Mouse (Mus musculus) kidney, embryonic 15.5 days (tissue): ENCODE results near the gene Unkl. TPM values are rescaled to one million over a fixed set of nuclear protein-coding genes. Genes with fewer than 3 reads are reported as not detected.

Experiments used
- ATAC-seq: fragments of 200-750 bp; cut with Nextera tagmentation; replicated peaks from 2 replicates; pipeline ENCODE4 v1.8.0; 2017; ENCODE audit warnings: moderate TSS enrichment; ENCODE audit not compliant: low FRiP score
- H3K27ac ChIP-seq: fragments of 300-500 bp; sonication (generic); 2 replicates; pipeline ENCODE4 v1.5.1; 2015; ENCODE audit warnings: mild to moderate bottlenecking, inconsistent platforms
- H3K27me3 ChIP-seq: fragments of 300-500 bp; sonication (generic); 2 replicates; pipeline ENCODE4 v1.6.1; 2015; ENCODE audit warnings: inconsistent platforms
- H3K36me3 ChIP-seq: fragments of 300-500 bp; sonication (generic); 2 replicates; pipeline ENCODE4 v1.6.1; 2015; ENCODE audit warnings: inconsistent platforms
- H3K4me1 ChIP-seq: fragments of 300-500 bp; sonication (generic); 2 replicates; pipeline ENCODE4 v1.6.1; 2015; ENCODE audit warnings: inconsistent platforms
- H3K4me2 ChIP-seq: fragments of 300-500 bp; sonication (generic); 2 replicates; pipeline ENCODE4 v1.6.1; 2015; ENCODE audit warnings: moderate library complexity, mild to moderate bottlenecking, inconsistent platforms
- H3K4me3 ChIP-seq: fragments of 300-500 bp; sonication (generic); replicated peaks from 2 replicates; pipeline ENCODE4 v1.5.1; 2015; ENCODE audit warnings: mild to moderate bottlenecking, inconsistent platforms
- H3K9ac ChIP-seq: fragments of 300-500 bp; sonication (generic); 2 replicates; pipeline ENCODE4 v1.6.1; 2015; ENCODE audit warnings: mild to moderate bottlenecking, inconsistent platforms
- H3K9me3 ChIP-seq: fragments of 300-500 bp; sonication (generic); replicated peaks from 2 replicates; pipeline ENCODE4 v1.6.1; 2016; ENCODE audit warnings: inconsistent platforms
- WGBS: fragments of 180-500 bp; shearing (Covaris S2); methylation state at CpG from one replicate; pipeline ENCODE4 v1.1.7; 2015; ENCODE audit warnings: mixed read lengths; 5-methylcytosine and 5-hydroxymethylcytosine counted together
- microRNA-seq: library from miRNA; unstranded; fragments of <30 nt; microRNA quantifications from one replicate; pipeline ENCODE4, GENCODE M21; 2016
- polyA plus RNA-seq: library from polyadenylated mRNA; unstranded; fragments of >200 nt; fragmentation: Nextera tagmentation; extraction: Ambion mirVana; gene quantifications from 2 replicates; pipeline ENCODE4 v1.2.1, GENCODE M21; 2015

Gene Unkl
- polyA plus RNA-seq, 1 experiment from 2014 or later = 9.0 TPM

DNA sequence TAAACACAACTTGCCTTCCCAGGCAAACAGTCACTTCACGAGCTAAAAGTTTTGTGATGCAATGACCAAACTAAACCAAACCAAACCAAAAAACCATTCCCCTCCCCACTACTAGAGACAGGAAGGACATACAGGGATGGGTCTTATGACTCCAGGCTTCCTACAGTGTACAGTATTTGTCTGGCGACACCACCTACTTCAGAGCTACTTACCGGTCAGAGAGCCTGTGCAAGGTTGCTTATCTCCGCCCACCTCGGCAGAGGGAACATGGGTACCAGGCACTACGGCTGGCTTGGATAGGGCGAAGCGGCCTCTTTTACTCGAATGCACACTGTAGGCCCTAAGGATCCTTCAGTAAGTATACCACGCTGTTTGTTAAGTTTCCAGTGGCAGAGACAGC lies 84.1 kb downstream of the Unkl start:
- Histone ChIP-seq H3K4me2 (peak overlapping the region; percentile 75), H3K9ac (peak overlapping the region; percentile 98), H3K27ac (peak overlapping the region; percentile 98), H3K4me3 (peak overlapping the region; percentile 85), H3K27me3 (no peaks in the 10 kb centered on the region), H3K4me1 (peaks cover 34% of the 10 kb centered on the region), H3K9me3 (no peaks in the 10 kb centered on the region), H3K36me3 (peaks cover 34% of the 10 kb centered on the region)
- WGBS = 2% methylated on average over 10 of the region's 10 CpGs
- no peak for ATAC-seq

DNA sequence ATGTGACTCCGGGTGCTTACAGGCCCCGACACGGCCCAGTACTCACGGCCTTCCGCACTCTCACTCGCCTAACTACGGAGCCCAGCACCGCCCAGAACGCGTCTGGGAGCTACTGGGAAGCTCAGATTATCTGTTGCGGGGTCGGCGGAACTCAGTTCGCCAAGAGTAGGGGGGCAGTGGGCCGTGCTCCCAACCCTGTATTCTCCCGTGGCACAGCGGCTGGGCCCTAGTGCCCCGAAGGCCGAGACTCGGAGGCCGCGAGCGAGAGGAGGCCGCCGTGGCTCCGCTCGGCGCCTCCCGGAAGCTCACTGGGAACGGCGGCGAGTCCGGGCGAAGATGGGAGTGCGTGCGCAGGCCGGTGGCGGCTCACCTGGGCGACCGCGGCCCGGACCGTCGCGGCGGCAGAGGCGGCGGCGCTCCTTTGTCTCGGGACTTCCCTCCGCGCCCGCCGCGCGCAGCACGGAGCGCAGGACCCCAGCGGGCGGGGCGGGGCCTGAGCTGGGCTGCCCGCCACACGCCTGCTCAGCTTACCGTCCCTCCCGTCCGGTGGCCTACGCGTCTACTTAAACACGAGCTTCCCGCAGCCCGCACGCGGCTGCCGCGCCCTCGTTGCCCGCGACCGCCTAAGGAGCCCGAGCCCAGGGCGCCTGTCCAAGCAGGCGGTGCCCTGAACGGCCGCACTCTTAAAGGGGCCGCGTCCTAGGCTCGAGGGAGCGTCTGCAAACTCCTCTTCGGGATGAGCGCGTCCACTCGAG lies 84.9 kb downstream of the Unkl start:
- peak overlapping the region; percentile 98 for H3K27ac ChIP-seq

DNA sequence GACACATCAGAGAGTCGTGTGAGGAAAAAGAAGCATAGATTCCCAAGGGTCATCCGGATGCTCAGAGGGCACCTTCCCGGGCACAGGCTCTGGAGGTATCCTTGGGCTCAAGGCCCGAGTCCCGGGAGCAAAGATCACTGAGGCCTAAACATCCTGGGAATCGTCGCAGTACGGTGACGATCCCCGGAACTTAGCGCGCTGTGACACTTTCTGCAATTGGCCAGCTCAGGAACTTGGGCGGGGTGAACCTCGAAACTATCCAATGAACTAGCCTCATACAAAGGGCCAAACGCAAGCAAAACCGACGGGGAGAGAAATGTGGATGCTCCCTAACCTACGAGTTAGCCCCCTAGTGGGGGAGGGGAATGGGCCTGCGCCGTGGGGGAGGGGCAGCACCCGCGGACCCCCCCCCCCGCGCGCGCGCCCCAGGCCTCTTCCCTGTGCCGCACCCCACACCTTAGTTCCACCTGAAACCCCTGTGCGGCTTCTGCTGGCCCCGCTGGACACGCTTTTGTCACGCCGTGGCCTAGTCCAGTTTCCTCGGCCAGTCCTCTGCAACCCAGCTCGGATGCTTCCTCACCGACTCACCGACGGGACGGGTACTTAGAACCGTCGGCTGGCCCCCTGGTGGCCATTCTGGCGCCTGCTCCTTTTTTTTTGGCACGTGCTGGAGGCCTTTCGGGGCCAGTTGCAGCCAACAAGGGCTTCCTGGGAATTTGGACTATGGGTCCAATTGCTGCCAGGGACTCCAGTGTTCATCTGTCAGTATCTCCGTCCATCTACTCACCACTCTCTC lies 85.7 kb downstream of the Unkl start:
- H3K9me3 ChIP-seq = no peaks in the 10 kb centered on the region
- H3K9ac ChIP-seq = peak overlapping the region; percentile 98
- WGBS = under 1% methylated on average over 40 of the region's 45 CpGs
- peak overlapping the region; percentile 98 for H3K27ac ChIP-seq
- peak overlapping the region; percentile 75 for H3K4me2 ChIP-seq
- H3K4me3 ChIP-seq = peak overlapping the region; percentile 85
- ATAC-seq = peak; percentile 89
- H3K27me3 ChIP-seq = no peaks in the 10 kb centered on the region
- peaks cover 34% of the 10 kb centered on the region for H3K4me1 ChIP-seq
- peaks cover 18% of the 10 kb centered on the region for H3K36me3 ChIP-seq

More for the DNA sequence above, 84.9 kb downstream of the Unkl start:
- under 1% methylated on average over 92 of the region's 92 CpGs for WGBS
- H3K4me3 ChIP-seq = peak overlapping the region; percentile 85
- peak; percentile 91 for ATAC-seq
- peaks cover 34% of the 10 kb centered on the region for H3K4me1 ChIP-seq
- peaks cover 26% of the 10 kb centered on the region for H3K36me3 ChIP-seq
- H3K9ac ChIP-seq = peak overlapping the region; percentile 98
- H3K9me3 ChIP-seq = no peaks in the 10 kb centered on the region
- H3K4me2 ChIP-seq = peak overlapping the region; percentile 75
- H3K27me3 ChIP-seq = no peaks in the 10 kb centered on the region

DNA sequence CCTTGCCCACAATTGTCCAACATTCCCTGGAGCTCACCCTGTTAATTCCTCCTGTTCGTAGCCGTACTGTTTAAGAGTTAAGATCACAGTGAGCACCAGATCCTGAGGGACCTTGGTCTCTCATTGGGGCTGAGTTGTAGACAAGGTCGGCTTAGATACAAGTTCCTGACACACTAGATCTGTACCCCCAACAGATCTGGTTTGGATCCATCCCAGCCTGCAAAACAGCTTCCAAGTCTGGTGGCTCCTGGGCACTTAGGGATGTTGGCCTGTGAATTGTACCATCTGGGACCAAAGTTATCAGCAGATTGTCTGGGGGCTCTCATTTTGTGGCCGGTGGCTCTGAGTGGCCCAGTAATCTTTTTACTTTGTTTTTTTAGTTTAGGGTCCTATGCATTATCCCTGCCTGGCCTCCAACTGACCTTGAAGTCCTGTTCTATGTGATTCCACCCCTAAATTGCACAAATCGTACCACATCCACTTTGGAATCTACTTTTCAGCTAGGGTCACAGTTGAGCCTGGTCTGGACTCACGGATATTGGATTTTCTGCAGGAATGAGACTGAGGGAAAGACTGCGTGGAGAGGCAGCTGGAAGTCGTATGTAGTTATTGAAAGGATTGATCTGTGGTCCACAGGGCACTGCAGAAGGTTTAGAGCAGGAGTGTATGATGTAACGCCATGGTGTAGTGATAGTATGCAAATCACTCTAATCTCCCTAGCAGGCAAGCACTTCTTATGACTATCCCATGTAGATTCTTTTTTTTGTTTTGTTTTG lies 86.6 kb downstream of the Unkl start, which contains the start of gene Ube2i:
TSS of gene Ube2i (minus strand) at position 52 of the 776 bp plus-strand sequence.
- H3K27me3 ChIP-seq = peaks cover 6% of the 10 kb centered on the region; the same call in 1 of the 2 replicates
- H3K9me3 ChIP-seq = no peaks in the 10 kb centered on the region
- H3K4me2 ChIP-seq = peak within 1 kb of the TSS; percentile 75
- no peak for ATAC-seq
- peaks cover 29% of the 10 kb centered on the region for H3K4me1 ChIP-seq
- H3K27ac ChIP-seq = peak within 1 kb of the TSS; percentile 98
- H3K36me3 ChIP-seq = peaks cover 9% of the 10 kb centered on the region
- H3K9ac ChIP-seq = peak within 1 kb of the TSS; percentile 98
- H3K4me3 ChIP-seq = peak within 1 kb of the TSS; percentile 85
- 81% methylated on average over 9 of the region's 9 CpGs for WGBS

DNA sequence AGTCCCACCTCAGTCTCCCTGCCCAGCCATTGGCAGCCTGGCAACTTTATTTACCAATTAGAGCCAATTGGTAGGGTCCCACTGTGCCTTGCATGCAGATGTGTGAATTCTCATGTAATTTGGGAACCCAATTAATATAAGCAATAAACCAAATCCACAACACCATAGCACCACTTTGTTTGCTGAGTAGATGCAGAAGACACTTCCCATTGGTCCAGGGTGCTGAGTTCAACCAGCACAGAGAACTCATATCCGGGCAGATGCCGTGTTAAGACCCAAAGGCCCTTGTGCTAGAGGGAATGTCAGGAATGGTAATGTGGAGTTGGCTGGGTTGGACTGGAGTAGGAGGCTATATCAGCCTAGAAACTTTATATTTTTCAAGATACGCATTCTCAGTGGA lies 87.6 kb downstream of the Unkl start:
- H3K4me3 ChIP-seq = no peak overlapping the region
- H3K27me3 ChIP-seq = peaks cover 6% of the 10 kb centered on the region; the same call in 1 of the 2 replicates
- peaks cover 21% of the 10 kb centered on the region for H3K4me1 ChIP-seq
- H3K27ac ChIP-seq = no peak overlapping the region
- 95% methylated on average over 3 of the region's 3 CpGs for WGBS
- no peak for ATAC-seq
- H3K9ac ChIP-seq = no peak overlapping the region
- no peak overlapping the region for H3K4me2 ChIP-seq
- H3K36me3 ChIP-seq = peaks cover 1% of the 10 kb centered on the region; the same call in 1 of the 2 replicates
- no peaks in the 10 kb centered on the region for H3K9me3 ChIP-seq

DNA sequence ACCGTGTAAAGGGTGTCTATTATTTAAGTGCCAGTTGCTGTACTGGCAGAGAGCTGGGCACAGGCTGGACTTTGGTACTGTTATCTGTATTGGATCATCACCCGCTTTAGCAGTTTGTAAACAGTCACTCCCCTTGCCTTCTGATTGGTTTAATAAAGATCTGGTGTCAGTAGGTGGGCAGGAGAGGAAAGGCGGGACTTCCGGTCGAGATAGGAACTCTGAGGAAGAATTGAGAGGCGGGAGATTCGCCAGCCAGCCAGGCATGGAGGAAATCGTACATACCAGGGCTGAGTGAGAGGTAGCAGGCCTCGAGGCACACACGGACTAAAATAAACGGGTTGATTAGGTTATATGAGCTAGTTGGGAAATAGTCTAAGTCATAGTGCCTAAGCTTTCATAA lies 93.9 kb downstream of the Unkl start:
- H3K9me3 ChIP-seq = no peaks in the 10 kb centered on the region
- H3K36me3 ChIP-seq = no peaks in the 10 kb centered on the region
- no peaks in the 10 kb centered on the region for H3K4me1 ChIP-seq
- ATAC-seq = no peak
- H3K27me3 ChIP-seq = peaks cover 6% of the 10 kb centered on the region; the same call in 1 of the 2 replicates
- no peak overlapping the region for H3K9ac ChIP-seq
- H3K4me2 ChIP-seq = peak overlapping the region; percentile 17; the same call in 1 of the 2 replicates
- 46% methylated on average over 11 of the region's 11 CpGs for WGBS
- no peak overlapping the region for H3K27ac ChIP-seq
- no peak overlapping the region for H3K4me3 ChIP-seq

Small RNA genes lying within 50 kb of the gene (microRNA-seq; reads per million reads assigned to microRNA genes)
- gene Mir3547 = 0.74 reads per million

Other genes with a start within 250 kb of the Unkl start
- gene Jpt2, start 227.7 kb upstream of the Unkl start, polyA plus RNA-seq = 219 and 228 TPM in 2 replicates
- 6.6 and 8.1 TPM in 2 replicates for gene Cramp1l, start 172.6 kb upstream of the Unkl start, polyA plus RNA-seq
- gene Ift140, start 172.3 kb upstream of the Unkl start, polyA plus RNA-seq = 19.2 and 27.6 TPM in 2 replicates
- 29.6 and 31.6 TPM in 2 replicates for gene Tmem204, start 104.8 kb upstream of the Unkl start, polyA plus RNA-seq
- gene Telo2, start 72.4 kb upstream of the Unkl start, polyA plus RNA-seq = 44.4 and 45.3 TPM in 2 replicates
- gene Ptx4, start 67.6 kb upstream of the Unkl start, polyA plus RNA-seq = 0.16 and 0.24 TPM in 2 replicates
- 20.7 and 24.6 TPM in 2 replicates for gene Clcn7, start 55.0 kb upstream of the Unkl start, polyA plus RNA-seq
- gene Ccdc154, start 25.9 kb upstream of the Unkl start, polyA plus RNA-seq = not detected in 2 replicates
- gene Gm38655, start 12.9 kb upstream of the Unkl start, polyA plus RNA-seq = not detected in 2 replicates
- gene BC003965, start 3.8 kb upstream of the Unkl start, polyA plus RNA-seq = 33.0 and 35.0 TPM in 2 replicates
- gene Gnptg, start 51.7 kb downstream of the Unkl start, polyA plus RNA-seq = 44.4 and 46.4 TPM in 2 replicates
- gene Tsr3, start 51.8 kb downstream of the Unkl start, polyA plus RNA-seq = 47.0 and 53.4 TPM in 2 replicates
- 1.1 and 3.9 TPM in 2 replicates for gene Baiap3, start 68.0 kb downstream of the Unkl start, polyA plus RNA-seq
- 669 and 677 TPM in 2 replicates for gene Ube2i, start 86.2 kb downstream of the Unkl start, polyA plus RNA-seq
- gene Prss34, start 110.0 kb downstream of the Unkl start, polyA plus RNA-seq = 0.40 and 0.55 TPM in 2 replicates
- gene Prss28, start 120.2 kb downstream of the Unkl start, polyA plus RNA-seq = not detected in 2 replicates
- not detected in 2 replicates for gene Prss29, start 130.3 kb downstream of the Unkl start, polyA plus RNA-seq
- gene Tpsab1, start 157.2 kb downstream of the Unkl start, polyA plus RNA-seq = 0.18 and 0.44 TPM in 2 replicates
- gene Tpsb2, start 177.9 kb downstream of the Unkl start, polyA plus RNA-seq = 1.9 and 2.2 TPM in 2 replicates
- 0.47 and 1.5 TPM in 2 replicates for gene Tpsg1, start 180.9 kb downstream of the Unkl start, polyA plus RNA-seq
- gene Cacna1h, start 245.4 kb downstream of the Unkl start, polyA plus RNA-seq = 2.8 and 3.4 TPM in 2 replicates